Mouse (Mus musculus) gastrocnemius, adult 2 months (tissue): Measurements from ENCODE around the gene Nprl3. TPM values are rescaled to one million over a fixed set of nuclear protein-coding genes. Genes with fewer than 3 reads are reported as not detected.

Experiments used
- DNase-seq: peaks from one replicate; pipeline ENCODE4 v3.0.0; 2022
- H3K27ac ChIP-seq: fragments of 200-600 bp; 2 replicates; pipeline ENCODE4 v1.8.1; 2022; ENCODE audit warnings: mild to moderate bottlenecking
- H3K4me3 ChIP-seq: fragments of 200-600 bp; 2 replicates; pipeline ENCODE4 v1.8.1; 2022; ENCODE audit warnings: mild to moderate bottlenecking, moderate library complexity
- CTCF ChIP-seq: fragments of 200-600 bp; IDR thresholded peaks from 2 replicates; pipeline ENCODE4 v1.8.1; 2022; ENCODE audit warnings: antibody characterized with exemption, mild to moderate bottlenecking, moderate library complexity
- intact Hi-C: fragments of 180-260 bp; cut with DNase I; formaldehyde crosslinking; loops from one replicate; pipeline ENCODE4 v1.15.1; 2025
- total RNA-seq, 2 experiments: library from RNA; stranded (reverse); gene quantifications; 2 replicates each; pipeline ENCODE4 v1.2.3; 2021

Nprl3 gene
- total RNA-seq, 2 experiments from 2014 or later, result 25.6 to 29.6 TPM

DNA sequence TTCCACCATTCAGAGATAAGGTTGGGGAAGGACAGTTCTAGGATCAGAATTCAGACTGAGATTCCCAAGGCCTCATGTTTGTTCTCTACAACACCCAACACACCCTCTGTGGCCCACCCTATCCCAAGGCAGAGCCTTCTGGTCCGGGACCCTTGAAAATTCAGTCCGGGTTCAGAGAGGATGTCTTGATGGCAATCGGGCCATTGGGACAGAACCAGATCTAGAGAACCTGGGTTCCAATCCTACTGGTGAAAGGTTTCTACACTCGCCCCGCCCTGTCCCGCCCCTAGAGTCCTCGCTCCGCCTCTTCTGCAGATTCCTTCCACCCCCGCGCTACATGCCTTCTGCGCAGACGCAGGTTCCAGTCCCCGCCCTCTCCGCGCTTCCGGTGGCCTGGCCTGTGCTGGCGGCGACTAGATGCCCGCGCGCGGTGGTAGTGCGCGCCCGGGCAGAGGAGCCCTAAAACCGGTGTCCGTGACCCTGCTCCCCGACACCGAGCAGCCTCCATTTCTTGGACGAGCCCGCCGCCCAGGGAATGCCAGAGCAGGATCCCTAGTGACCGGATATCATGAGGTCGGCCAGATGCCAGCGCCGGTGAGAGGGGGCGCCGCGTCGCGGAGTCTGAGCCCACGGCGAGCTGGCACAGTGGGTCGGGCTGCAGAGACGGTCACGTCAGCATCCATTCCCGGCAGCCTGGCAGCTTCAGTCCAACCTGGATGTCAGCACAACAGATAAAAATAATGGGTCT is 41.2 kb downstream of the Nprl3 start, which contains the start of gene Mpg:
Gene Mpg, plus strand, starts transcription at position 382 of the 748 bp plus-strand sequence.
- peak; percentile 94 for DNase-seq
- peak within 1 kb of the TSS; percentile 93 for H3K4me3 ChIP-seq
- H3K27ac ChIP-seq, result peak within 1 kb of the TSS; percentile 95
- intact Hi-C loops, result no loop called here
- peak; percentile 28; the same call in 1 of the 2 replicates for TF ChIP-seq CTCF

DNA sequence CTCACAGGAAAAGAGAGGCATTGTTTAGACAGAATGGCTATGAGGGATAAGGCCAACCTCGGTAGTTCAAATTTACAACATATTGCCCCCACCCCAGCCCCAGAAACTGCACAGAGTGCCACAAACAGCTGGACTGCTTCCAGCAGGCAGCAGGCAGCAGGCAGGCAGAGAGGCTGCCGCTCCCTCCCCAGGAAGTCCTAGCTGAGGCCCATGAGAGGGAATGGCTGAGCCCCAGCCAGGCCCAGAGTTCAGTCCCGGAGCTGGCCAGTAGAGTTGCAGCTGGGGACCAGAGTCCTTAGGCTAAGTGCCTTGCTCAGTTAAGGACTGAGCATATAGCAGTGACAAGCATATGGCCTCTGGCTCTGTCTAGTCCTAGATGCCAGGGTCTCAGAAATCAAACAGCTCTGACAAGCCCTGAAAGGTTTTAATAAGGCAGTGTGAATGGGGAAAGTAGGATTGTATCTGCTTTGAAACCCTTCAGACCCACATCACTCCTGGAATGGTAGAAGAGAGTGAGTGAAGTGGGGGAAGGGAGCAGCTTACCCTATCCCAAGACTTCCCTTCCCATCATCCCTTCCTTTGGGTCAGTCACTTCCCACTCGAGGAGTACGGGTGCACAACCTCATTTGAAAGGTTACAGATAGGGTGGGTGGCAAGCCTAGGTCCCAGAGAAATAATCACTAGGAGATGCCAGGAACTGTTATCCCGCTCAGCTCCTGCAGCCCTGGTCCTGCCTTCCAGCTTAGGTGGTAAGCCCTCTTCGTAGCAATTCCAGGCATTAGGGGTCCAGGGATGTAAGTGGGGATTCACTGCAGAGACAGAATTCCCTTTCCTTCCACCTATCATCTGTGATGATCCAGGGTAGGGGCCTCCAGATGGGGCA is 42.0 kb downstream of the Nprl3 start:
- intact Hi-C loops, result no loop called here

DNA sequence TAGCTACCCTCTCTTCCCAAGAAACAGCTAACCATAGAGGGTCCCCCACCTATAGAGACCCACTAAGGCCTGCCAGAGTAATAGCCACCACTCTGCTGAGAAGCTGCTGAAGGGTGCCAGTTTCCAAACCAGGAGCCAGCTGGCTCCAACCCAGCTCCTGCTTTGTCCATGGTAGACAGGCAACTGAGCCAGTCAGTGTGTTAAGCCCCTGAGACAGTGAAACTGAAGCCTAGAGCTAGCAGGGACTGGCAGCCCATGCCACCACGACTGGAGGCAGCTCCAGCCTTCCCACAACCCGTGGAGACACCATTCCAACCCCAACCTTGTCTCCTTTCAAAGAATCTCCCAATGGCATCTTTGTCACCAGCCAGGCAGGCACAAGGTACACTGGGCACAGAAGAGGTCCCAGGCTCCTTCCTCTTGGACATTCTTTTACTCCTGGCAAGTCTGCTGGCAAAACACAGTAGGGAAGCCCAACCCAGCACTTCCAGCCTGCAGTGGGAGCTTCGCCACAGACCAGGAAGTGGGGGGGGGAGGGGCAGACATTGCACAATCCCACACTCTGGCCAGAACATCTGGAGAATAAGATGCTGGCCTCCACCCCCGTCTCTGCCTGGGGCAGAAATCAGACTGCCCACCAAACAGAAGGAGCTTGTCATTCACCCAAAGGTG is 42.9 kb downstream of the Nprl3 start:
- peak overlapping the region; percentile 95 for H3K27ac ChIP-seq
- intact Hi-C loops, result no loop called here
- TF ChIP-seq CTCF, result no peak
- DNase-seq, result peak; percentile 90
- peak overlapping the region; percentile 3; the same call in 1 of the 2 replicates for H3K4me3 ChIP-seq

More for the DNA sequence above, 42.0 kb downstream of the Nprl3 start:
- Histone ChIP-seq H3K27ac (peak overlapping the region; percentile 95), H3K4me3 (peak overlapping the region; percentile 93; the same call in 1 of the 2 replicates)
- TF ChIP-seq CTCF, result no peak
- peak; percentile 66 for DNase-seq

DNA sequence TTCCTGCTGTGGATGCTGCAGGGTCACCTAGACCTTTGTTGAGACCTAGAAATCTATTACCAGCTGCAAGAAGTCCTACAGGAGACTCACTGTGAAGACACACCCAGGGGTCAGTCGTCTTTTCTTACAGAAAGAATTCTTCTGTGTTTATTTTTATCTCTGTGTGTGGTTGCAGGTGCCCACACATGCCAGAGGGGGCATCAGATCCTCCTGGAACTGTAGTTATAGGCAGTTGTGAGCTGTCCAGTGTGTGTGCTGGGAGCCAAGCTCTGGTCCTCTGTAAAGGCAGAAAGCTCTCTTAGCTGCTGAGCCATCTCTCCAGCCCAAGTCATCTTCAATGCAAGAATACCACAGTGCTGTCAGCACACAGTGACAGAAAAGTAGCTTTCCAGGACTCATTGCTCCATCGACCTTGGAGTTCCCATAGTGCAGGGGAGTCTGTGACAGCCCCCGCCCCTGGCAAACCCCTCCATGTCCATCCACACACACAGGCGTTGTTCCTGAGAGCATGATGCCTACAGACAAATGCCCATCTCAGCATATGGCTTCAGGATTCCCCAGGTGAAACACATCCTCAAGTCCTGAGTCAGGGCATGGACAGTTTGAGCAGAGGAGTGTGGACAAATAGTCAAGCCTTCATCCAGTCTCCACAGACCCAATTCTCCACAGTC is 44.1 kb downstream of the Nprl3 start:
- Histone ChIP-seq H3K4me3 (no peak overlapping the region; the same call in 1 of the 2 replicates), H3K27ac (peak overlapping the region; percentile 95)
- intact Hi-C loops, result no loop called here
- peak; percentile 26; the same call in 1 of the 2 replicates for TF ChIP-seq CTCF
- DNase-seq, result no peak

DNA sequence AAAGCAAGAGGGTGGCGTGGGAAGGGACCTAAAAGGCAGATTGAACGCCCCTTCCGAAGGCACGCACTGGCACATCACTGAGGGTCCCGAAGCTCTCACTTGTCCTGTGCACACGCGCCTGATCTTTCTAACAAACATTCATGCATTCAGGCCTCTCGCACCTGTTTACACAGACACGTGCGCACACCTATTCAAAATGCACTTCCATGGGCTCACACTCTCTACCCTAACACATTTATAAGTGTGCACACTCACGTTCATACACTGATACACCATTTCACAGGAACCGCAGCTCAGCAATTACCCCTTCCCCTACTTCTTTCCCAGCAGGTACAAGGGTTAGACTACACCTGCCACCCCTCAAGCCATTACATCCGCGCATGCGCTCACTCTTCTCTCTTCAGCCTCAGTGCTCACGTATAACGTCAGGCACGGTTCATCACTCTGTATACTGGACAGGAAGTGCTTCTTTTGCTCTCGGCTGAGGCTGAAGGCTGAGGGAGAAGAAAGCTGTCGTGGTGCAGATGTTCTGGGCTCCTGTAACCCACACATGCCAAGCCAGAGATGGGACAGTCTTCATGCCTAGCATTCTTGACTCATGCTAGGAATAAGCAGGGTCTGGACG is 44.8 kb downstream of the Nprl3 start:
- TF ChIP-seq CTCF, result no peak
- peak overlapping the region; percentile 98 for H3K4me3 ChIP-seq
- DNase-seq, result no peak
- H3K27ac ChIP-seq, result peak overlapping the region; percentile 95
- intact Hi-C loops, result no loop called here

GRCm38 (mm10) chr11:32221951-32222409 is 45.5 kb downstream of the Nprl3 start, which contains the start of gene Rhbdf1:
TSS of gene Rhbdf1 (minus strand) at chr11:32222300.
- DNase-seq, result peak; percentile 88
- TF ChIP-seq CTCF, result no peak
- peak within 1 kb of the TSS; percentile 95 for H3K27ac ChIP-seq
- intact Hi-C loops, result no loop called here
- H3K4me3 ChIP-seq, result peak within 1 kb of the TSS; percentile 98

GRCm38 (mm10) chr11:32221225-32221950 is 46.1 kb downstream of the Nprl3 start:
- H3K27ac ChIP-seq, result peak overlapping the region; percentile 95
- DNase-seq, result peak; percentile 77
- no peak for TF ChIP-seq CTCF
- intact Hi-C loops, result no loop called here
- H3K4me3 ChIP-seq, result peak overlapping the region; percentile 98

DNA sequence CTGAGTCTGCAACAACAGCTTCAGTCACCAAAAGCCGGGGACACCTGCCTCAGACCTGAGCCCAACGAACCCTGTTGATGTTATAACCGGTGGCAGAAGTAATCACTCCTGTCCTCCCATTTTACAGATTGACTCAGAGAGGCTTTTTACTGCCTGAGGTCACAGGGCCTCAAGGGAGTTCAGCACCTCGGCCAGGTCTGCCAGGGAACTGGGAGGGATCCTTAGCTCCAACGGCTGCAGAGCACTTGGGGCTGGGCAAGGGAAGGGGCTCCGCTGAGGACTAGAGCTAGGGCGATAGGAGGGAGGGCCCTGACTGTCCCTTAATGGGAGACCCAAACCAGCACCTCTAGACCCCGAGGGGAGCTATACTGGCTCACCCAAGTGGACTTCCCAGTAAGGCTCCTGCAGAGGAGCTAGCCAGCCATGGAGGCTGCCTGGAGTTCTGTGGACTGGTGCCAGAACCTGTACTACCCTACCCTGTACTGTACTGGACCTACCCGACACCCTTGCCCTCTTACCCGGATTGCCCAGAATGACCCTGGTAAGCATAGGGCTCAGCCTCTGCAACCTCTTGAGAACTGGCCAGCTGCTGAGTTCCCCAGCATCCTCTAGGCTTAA is 46.8 kb downstream of the Nprl3 start:
- no peak for DNase-seq
- Histone ChIP-seq H3K27ac (peak overlapping the region; percentile 95), H3K4me3 (peak overlapping the region; percentile 98)
- no peak for TF ChIP-seq CTCF
- intact Hi-C loops, result no loop called here

DNA sequence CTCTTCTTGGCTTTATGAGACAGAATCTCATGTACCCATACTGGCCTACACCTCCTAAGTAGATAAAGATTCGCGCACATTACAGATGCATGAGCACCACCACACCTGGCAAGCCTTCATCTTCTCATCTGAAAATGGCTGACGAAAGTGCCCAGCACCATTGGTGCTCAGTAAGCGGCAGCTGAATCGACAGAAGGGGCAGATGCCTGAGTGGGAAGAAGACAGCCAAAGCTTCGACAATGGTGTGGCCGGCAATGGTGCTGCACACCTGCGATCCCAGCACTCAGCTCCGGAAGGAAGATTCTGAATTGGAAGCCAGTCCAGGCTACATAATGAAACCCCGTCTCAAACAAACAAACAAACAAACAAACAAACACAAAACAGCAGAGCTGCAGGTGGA is 48.2 kb downstream of the Nprl3 start:
- intact Hi-C loops, result loop anchor here (10.0 kb wide), 1 partner anchor 106 kb away; no protein-coding TSS in a partner anchor
- no peak for DNase-seq
- Histone ChIP-seq H3K4me3 (0 out of 2 replicates have a peak overlapping the region, but pooled peaks have one; percentile 15), H3K27ac (peak overlapping the region; percentile 5; the same call in 1 of the 2 replicates)
- no peak for TF ChIP-seq CTCF

DNA sequence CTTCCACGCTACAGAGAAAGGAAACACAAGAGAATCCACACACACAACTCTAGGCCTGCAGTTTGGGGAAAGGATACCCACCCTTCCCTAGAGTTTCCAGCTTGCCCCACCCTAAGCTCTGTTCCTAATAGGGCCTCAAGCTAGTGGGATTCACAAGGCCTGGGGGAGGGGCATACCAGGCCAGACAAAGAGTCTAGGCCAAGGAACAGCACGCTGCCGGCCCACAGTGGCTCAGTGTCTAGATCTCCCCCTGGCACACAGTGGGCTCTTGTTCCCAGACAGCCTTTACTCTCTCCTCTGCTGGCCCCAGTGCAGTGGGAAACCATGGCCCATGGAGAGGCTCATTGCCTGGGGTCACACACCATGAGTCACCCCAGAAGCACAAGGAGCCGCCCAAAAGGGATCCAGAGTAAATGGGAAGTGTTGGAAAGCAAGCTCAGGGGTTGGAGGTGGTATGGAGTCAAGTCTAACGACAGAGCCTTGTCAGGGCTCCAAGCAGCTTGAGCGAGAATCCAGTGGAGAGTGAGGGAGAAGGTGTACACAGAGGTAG is 48.9 kb downstream of the Nprl3 start:
- DNase-seq, result peak; percentile 41
- TF ChIP-seq CTCF, result no peak
- intact Hi-C loops, result loop anchor here (10.0 kb wide), 1 partner anchor 106 kb away; no protein-coding TSS in a partner anchor
- H3K4me3 ChIP-seq, result peak overlapping the region; percentile 24
- peak overlapping the region; percentile 41 for H3K27ac ChIP-seq
